ENCODE assay signal across 18 mouse cellular contexts in genomic region chr17:14734380-14734779, GRCm38 (mm10). TPM values are rescaled to one million over a fixed set of nuclear protein-coding genes. Genes with fewer than 3 reads are reported as not detected.
"Had no signal": no experiment of that assay in that cellular context is flagged by ENCODE, and none has a peak within 500 bp of the region (broad histone marks: within the 10 kb centered on the region; RNA-seq: fewer than 3 reads in every experiment).

No protein-coding gene starts in this region.

- H3K4me3 ChIP-seq: limb, embryonic 10.5 days; limb, embryonic 13.5 days; liver, embryonic 12.5 days; liver, embryonic 15.5 days; midbrain, embryonic 12.5 days; midbrain, embryonic 15.5 days; neural tube, embryonic 13.5 days; stomach, embryonic 15.5 days had no signal

- H3K27me3 ChIP-seq: limb, embryonic 13.5 days; liver, embryonic 12.5 days; liver, embryonic 15.5 days; midbrain, embryonic 12.5 days; midbrain, embryonic 15.5 days; neural tube, embryonic 13.5 days; stomach, embryonic 15.5 days had no signal

- H3K4me1 ChIP-seq: limb, embryonic 10.5 days; limb, embryonic 13.5 days; liver, embryonic 12.5 days; liver, embryonic 15.5 days; midbrain, embryonic 12.5 days; midbrain, embryonic 15.5 days; neural tube, embryonic 13.5 days had no signal

- H3K27ac ChIP-seq: kidney, postnatal 0 days; limb, embryonic 10.5 days; limb, embryonic 13.5 days; liver, embryonic 12.5 days; liver, embryonic 15.5 days; macrophage; midbrain, embryonic 12.5 days; midbrain, embryonic 15.5 days; neural tube, embryonic 13.5 days; stomach, embryonic 15.5 days had no signal

- H3K9ac ChIP-seq: limb, embryonic 13.5 days; liver, embryonic 12.5 days; liver, embryonic 15.5 days; midbrain, embryonic 12.5 days; midbrain, embryonic 15.5 days; neural tube, embryonic 13.5 days; stomach, embryonic 15.5 days had no signal

- H3K4me2 ChIP-seq: limb, embryonic 13.5 days; liver, embryonic 12.5 days; liver, embryonic 15.5 days; midbrain, embryonic 12.5 days; midbrain, embryonic 15.5 days; neural tube, embryonic 13.5 days; stomach, embryonic 15.5 days had no signal

- H3K36me3 ChIP-seq: limb, embryonic 10.5 days; limb, embryonic 13.5 days; liver, embryonic 12.5 days; liver, embryonic 15.5 days; midbrain, embryonic 12.5 days; midbrain, embryonic 15.5 days; neural tube, embryonic 13.5 days; stomach, embryonic 15.5 days had no signal

- DNase-seq: kidney, postnatal 25 days; liver; lung, adult 18-20 months; lung, postnatal 14 days; retina, postnatal 1 day; spleen, adult 18-20 months; thymus, postnatal 25 days had no signal

- ATAC-seq: liver, embryonic 12.5 days; midbrain, embryonic 15.5 days had no signal

- H3K9me3 ChIP-seq: limb, embryonic 10.5 days; limb, embryonic 13.5 days; liver, embryonic 12.5 days; liver, embryonic 15.5 days; midbrain, embryonic 12.5 days; midbrain, embryonic 15.5 days; neural tube, embryonic 13.5 days; stomach, embryonic 15.5 days had no signal

RNA-seq across cellular contexts. Expression of gene Thbs2, which starts 40.3 kb away (rescaled TPM):
- total RNA-seq: neutrophil, adult 5-6 weeks had no signal
- polyA plus RNA-seq: macrophage had no signal
